Mouse (Mus musculus) CD4-positive, CD25-positive, alpha-beta regulatory T cell, adult 2 months (primary cell): ENCODE measurements at regions not wholly inside any gene's neighbourhood (a gene's known extent, or its start where the extent isn't known, plus 50 kb on each side); places are given as distances from the start of the nearest gene placed in this dataset.

Experiments
- DNase-seq: peaks from one replicate; pipeline ENCODE4 v3.0.0-alpha.2; 2012; ENCODE audit warnings: low read depth, low spot score

DNA sequence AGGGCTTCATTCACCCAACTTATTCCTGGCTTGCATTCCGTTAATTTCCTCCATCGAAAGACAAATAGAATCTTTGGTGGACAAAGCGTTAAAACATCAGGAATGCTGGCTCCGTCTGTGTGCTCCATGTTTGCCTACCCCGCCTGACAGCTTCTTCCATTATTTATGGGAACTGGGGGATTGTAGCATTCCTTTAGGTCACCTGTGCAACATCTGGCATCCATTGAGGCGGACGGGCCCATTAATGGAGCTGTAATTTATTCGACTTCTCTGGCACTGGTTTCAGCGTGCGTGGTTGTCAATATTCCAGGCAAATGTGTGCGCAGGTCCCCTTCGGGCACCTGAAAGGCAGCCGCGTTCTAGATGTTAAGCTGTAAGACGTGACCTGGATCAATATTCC is 196.9 kb downstream of the Thbs2 start:
- no peak for DNase-seq

GRCm38 (mm10) chr17:14493751-14494320 is 200.2 kb downstream of the Thbs2 start:
- DNase-seq, result no peak

DNA sequence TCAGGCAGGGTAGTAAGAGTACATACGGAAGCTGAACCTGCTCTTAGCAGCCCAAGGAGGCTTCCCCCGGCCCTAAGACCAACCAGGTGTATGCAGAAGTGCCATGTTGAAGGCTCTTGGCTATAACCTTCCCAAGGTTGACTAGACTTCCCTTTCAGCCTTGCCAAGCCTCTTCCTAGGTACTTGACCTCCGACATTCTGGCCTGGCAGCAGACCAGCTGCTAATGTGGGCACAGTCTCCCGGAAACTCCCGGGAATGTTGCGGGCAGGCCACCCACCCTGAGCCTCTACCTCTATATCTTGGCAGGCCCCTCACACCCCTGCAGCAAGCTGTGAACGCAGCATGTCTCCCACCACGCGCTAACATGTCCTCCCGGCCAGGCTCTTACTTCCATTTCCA is 201.1 kb downstream of the Thbs2 start:
- no peak for DNase-seq

- no peak for DNase-seq
Observed at GRCm38 (mm10) chr17:14481746-14482145, 202.4 kb downstream of the Smoc2 start.

DNA sequence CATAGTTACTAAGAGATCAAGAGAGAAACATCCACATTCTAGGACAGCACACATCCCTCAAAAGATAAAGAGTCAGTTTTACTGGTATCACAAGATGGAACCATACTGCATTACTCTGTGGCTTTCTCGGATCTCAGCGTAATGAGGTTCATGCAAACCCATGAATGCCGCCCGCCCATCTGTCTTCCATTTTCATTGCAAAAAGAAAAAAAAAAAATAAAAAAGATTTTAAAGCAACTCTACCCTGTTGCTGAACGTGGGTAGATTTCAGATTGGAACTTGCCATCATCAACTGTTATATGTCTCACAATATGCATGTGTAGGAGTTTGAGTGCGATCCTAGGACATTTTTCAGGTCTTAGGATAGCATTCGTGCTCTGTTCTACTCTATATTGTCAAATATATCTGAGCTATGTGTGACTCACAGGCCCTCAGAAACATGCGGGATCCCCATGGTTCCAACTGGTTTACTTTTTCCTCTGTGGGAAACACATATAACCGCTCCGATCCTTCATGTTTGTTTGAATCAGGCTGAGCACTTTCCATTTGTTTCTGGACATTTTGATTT is 199.7 kb downstream of the Smoc2 start:
- no peak for DNase-seq

DNA sequence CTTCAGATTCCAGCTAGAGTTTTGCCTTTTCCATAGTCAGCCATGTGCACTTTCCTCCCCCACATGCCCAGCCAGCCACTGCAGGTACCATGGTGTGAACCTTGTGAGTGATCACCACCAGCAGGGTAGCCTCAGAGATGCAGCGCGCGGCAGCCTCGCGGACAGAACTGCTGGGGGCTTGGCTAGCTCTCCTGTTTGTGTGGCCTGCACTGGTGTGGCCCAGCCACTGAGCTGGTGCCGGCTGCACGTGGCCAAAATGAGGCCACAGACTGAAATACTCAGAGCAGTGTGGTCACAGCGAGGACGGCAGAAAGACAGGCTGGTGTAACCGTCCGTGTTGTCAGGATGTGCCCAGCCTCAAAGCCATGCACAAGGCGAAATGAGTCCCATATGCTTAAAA is 197.4 kb downstream of the Smoc2 start:
- DNase-seq, result no peak

DNA sequence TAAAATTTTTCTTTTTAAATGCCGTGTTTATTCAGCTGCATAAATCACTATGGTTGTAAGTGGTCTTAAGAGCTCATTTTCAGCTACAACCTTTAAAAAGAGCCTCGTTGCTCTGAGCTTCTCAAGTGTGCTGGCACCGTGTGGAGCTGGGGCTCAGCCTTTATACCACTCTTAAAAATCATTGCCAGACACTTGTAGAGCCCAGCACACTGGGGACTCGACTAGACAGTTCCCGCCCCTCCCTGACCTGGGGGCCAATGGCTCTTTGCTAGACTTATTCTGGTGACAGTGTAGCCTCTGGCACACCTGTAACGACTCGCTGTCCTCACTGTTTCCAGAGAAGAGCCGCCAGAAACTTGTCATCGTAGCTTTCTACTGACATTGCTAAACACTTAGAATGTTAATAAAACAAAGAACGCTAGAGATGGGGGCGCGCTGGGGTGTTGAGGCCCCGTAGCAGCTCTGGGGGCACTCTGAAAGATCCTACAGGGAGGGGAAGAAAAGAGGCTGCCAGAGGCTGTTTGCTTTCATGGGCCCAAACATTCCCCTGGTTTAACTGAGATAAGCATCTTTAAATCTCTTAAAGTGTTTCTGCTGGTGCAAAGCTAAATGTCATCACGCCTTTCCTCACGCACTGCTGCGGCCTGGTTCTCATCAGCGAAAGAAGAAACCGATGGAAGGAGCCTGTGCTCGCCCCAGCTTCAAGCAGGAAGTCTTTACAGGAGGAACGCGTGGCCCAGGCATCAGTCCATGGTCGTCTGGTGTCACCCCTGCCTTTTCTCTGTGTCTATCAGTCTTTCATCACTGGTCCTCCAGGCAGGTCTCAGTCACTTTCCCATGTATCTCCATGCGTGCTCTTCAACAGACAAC is 196.7 kb downstream of the Smoc2 start:
- no peak for DNase-seq

- no peak for DNase-seq
Observed at GRCm38 (mm10) chr17:14475277-14475676, 196.0 kb downstream of the Smoc2 start.

DNA sequence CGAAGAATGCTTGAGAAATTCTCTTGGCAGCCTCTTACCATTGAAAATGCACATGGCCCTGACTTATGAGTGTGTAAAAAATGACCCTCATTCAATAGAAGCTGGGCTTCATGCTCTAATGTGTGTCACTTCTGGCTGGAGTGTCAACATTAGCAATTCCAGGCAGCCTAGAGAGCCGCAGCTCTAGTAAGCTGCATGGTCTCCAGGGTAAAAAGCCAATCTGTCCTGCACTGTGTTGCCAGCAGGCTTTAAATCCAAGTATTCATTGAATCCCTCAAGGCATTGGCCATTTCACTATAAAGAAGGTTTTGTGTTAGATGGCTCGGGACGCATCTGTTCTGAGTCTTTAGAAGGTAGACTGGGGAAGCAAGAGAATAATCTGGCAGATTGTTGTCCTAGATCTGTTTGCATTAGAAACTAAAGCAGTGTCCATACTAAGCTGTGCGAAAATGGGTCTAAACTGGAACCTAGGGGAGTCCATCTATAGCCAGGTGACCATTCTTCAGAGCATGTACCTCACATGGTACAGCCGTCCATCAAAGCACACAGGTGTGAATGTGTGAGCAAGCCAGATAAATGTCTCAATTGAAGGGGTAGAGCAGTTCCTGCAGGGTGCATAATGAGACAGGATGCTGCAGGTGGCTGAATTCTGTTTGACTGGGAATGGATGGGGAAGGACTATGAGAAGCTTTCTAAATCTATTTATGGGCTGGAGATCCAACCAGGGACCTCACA is 189.6 kb downstream of the Smoc2 start:
- no peak for DNase-seq

DNA sequence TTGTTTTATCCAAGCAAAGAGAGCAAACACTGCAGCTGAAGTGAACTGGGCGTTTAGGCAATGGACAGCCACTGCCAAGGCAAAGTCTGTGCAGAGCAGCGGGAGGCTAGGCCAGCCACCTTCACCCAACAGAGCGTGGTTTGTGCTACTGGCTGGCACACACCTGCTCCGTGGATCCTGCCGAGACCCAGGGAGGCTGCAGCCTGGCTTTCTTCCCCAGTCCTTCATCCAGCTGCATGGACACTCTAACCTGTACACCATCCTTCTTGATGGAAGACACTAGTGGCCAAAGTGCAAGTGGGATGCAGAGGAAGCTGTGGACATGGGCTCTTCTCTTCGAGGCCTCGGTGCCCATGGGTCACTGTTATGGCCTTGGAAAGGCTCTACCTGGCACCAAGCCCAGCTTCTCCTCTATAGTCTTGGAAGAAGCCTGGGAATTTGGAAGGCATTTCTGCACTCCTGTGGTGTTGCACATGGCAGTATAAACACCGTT is 176.0 kb downstream of the Smoc2 start:
- no peak for DNase-seq
